Mouse (Mus musculus): ENCODE results near the gene Tollip. TPM values are rescaled to one million over a fixed set of nuclear protein-coding genes. Genes with fewer than 3 reads are reported as not detected.

Tollip gene
- total RNA-seq, 1 experiment: 28.3 TPM

- Histone ChIP-seq H3K36me3 (ENCODE audit: control insufficient read depth, insufficient read depth, low read length, poor library complexity, severe bottlenecking) (no peaks in the 10 kb centered on the region), H3K27ac (ENCODE audit: insufficient read depth, low read depth, low read length, poor library complexity, severe bottlenecking) (no peak overlapping the region), H3K9me3 (ENCODE audit: control insufficient read depth, insufficient read depth, low read depth, low read length) (no peaks in the 10 kb centered on the region), H3K9ac (ENCODE audit: insufficient read depth, low read depth, low read length, poor library complexity, severe bottlenecking) (no peak overlapping the region), H3K4me1 (ENCODE audit: control insufficient read depth in 2 of 2, insufficient read depth in 2 of 2, low read length in 2 of 2, poor library complexity in 1 of 2) (no peaks in the 10 kb centered on the region), H3K4me3 (ENCODE audit: insufficient read depth in 1 of 2, low read depth in 1 of 2, low read length in 2 of 2, poor library complexity in 1 of 2, severe bottlenecking in 1 of 2) (no peak overlapping the region)
- no peak for DNase-seq (ENCODE audit: low read depth, low spot score)
- in situ Hi-C loops (cut with MboI; ENCODE audit: low sequenced_read_pairs in 2 of 2, unreplicated experiment in 2 of 2): no loop called here
- TF ChIP-seq ZC3H11A (IDR thresholded peaks at IDR 0.05; ENCODE audit: borderline replicate concordance, low read depth, low read length) (no peak), ZNF384 (IDR thresholded peaks at IDR 0.05; ENCODE audit: low read depth, low read length) (no peak), CHD2 (IDR thresholded peaks at IDR 0.05; ENCODE audit: low read depth, low read length) (no peak), MAFK (IDR thresholded peaks at IDR 0.05; ENCODE audit: insufficient read depth, low read depth, low read length) (no peak)
Measured at GRCm38 (mm10) chr7:141955565-141956173, 37.4 kb upstream of the Tollip start.

DNA sequence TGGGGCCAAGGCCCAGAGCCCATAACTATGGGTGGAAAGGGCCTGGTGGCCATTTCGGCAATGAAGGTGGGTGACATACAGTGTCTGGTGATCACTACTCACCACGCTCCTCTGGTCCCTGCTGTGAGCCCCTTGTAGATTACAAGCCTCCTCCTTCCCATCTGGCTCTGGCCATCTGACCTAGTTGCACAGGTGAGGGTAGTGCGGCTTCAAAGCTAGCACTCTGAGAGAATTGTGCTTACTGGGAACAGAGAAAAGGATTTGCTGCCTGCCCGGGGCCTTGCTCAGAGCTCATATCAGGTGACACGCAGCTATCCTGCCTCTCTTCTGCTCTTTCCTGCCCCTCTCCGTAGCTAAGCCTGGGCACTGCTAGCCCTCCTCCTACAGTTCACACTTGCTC lies 35.3 kb upstream of the Tollip start:
- Histone ChIP-seq H3K4me1 (ENCODE audit: control insufficient read depth in 2 of 2, insufficient read depth in 2 of 2, low read length in 2 of 2, poor library complexity in 1 of 2) (no peaks in the 10 kb centered on the region), H3K36me3 (ENCODE audit: control insufficient read depth, insufficient read depth, low read length, poor library complexity, severe bottlenecking) (no peaks in the 10 kb centered on the region), H3K9me3 (ENCODE audit: control insufficient read depth, insufficient read depth, low read depth, low read length) (no peaks in the 10 kb centered on the region), H3K4me3 (ENCODE audit: insufficient read depth in 1 of 2, low read depth in 1 of 2, low read length in 2 of 2, poor library complexity in 1 of 2, severe bottlenecking in 1 of 2) (no peak overlapping the region), H3K27ac (ENCODE audit: insufficient read depth, low read depth, low read length, poor library complexity, severe bottlenecking) (no peak overlapping the region), H3K9ac (ENCODE audit: insufficient read depth, low read depth, low read length, poor library complexity, severe bottlenecking) (no peak overlapping the region)
- in situ Hi-C loops (cut with MboI; ENCODE audit: low sequenced_read_pairs in 2 of 2, unreplicated experiment in 2 of 2): no loop called here
- TF ChIP-seq ZC3H11A (IDR thresholded peaks at IDR 0.05; ENCODE audit: borderline replicate concordance, low read depth, low read length) (no peak), HCFC1 (IDR thresholded peaks at IDR 0.05; ENCODE audit: borderline replicate concordance, insufficient read depth, low read length) (no peak), MAFK (IDR thresholded peaks at IDR 0.05; ENCODE audit: insufficient read depth, low read depth, low read length) (no peak), CHD2 (IDR thresholded peaks at IDR 0.05; ENCODE audit: low read depth, low read length) (no peak), ZNF384 (IDR thresholded peaks at IDR 0.05; ENCODE audit: low read depth, low read length) (no peak)
- DNase-seq (ENCODE audit: low read depth, low spot score): no peak

GRCm38 (mm10) chr7:141952920-141953319 lies 34.6 kb upstream of the Tollip start:
- Histone ChIP-seq H3K9ac (ENCODE audit: insufficient read depth, low read depth, low read length, poor library complexity, severe bottlenecking) (no peak overlapping the region), H3K36me3 (ENCODE audit: control insufficient read depth, insufficient read depth, low read length, poor library complexity, severe bottlenecking) (no peaks in the 10 kb centered on the region), H3K27ac (ENCODE audit: insufficient read depth, low read depth, low read length, poor library complexity, severe bottlenecking) (no peak overlapping the region), H3K9me3 (ENCODE audit: control insufficient read depth, insufficient read depth, low read depth, low read length) (no peaks in the 10 kb centered on the region), H3K4me3 (ENCODE audit: insufficient read depth in 1 of 2, low read depth in 1 of 2, low read length in 2 of 2, poor library complexity in 1 of 2, severe bottlenecking in 1 of 2) (no peak overlapping the region), H3K4me1 (ENCODE audit: control insufficient read depth in 2 of 2, insufficient read depth in 2 of 2, low read length in 2 of 2, poor library complexity in 1 of 2) (no peaks in the 10 kb centered on the region)
- in situ Hi-C loops (cut with MboI; ENCODE audit: low sequenced_read_pairs in 2 of 2, unreplicated experiment in 2 of 2): no loop called here
- TF ChIP-seq MAFK (IDR thresholded peaks at IDR 0.05; ENCODE audit: insufficient read depth, low read depth, low read length): no peak
- no peak for TF ChIP-seq CHD2 (IDR thresholded peaks at IDR 0.05; ENCODE audit: low read depth, low read length)
- TF ChIP-seq ZNF384 (IDR thresholded peaks at IDR 0.05; ENCODE audit: low read depth, low read length): no peak
- TF ChIP-seq HCFC1 (IDR thresholded peaks at IDR 0.05; ENCODE audit: borderline replicate concordance, insufficient read depth, low read length): no peak
- no peak for TF ChIP-seq ZC3H11A (IDR thresholded peaks at IDR 0.05; ENCODE audit: borderline replicate concordance, low read depth, low read length)
- DNase-seq (ENCODE audit: low read depth, low spot score): no peak

GRCm38 (mm10) chr7:141951821-141952220 lies 33.5 kb upstream of the Tollip start:
- Histone ChIP-seq H3K9me3 (ENCODE audit: control insufficient read depth, insufficient read depth, low read depth, low read length) (no peaks in the 10 kb centered on the region), H3K27ac (ENCODE audit: insufficient read depth, low read depth, low read length, poor library complexity, severe bottlenecking) (no peak overlapping the region), H3K9ac (ENCODE audit: insufficient read depth, low read depth, low read length, poor library complexity, severe bottlenecking) (no peak overlapping the region), H3K36me3 (ENCODE audit: control insufficient read depth, insufficient read depth, low read length, poor library complexity, severe bottlenecking) (no peaks in the 10 kb centered on the region), H3K4me1 (ENCODE audit: control insufficient read depth in 2 of 2, insufficient read depth in 2 of 2, low read length in 2 of 2, poor library complexity in 1 of 2) (no peaks in the 10 kb centered on the region), H3K4me3 (ENCODE audit: insufficient read depth in 1 of 2, low read depth in 1 of 2, low read length in 2 of 2, poor library complexity in 1 of 2, severe bottlenecking in 1 of 2) (no peak overlapping the region)
- no peak for TF ChIP-seq ZNF384 (IDR thresholded peaks at IDR 0.05; ENCODE audit: low read depth, low read length)
- in situ Hi-C loops (cut with MboI; ENCODE audit: low sequenced_read_pairs in 2 of 2, unreplicated experiment in 2 of 2): no loop called here
- DNase-seq (ENCODE audit: low read depth, low spot score): no peak

All from ES-E14 (cell line).